Mouse (Mus musculus) neural tube, embryonic 14.5 days (tissue): ENCODE measurements around the gene Aes. TPM values are rescaled to one million over a fixed set of nuclear protein-coding genes. Genes with fewer than 3 reads are reported as not detected.

Source experiments
- ATAC-seq: fragments of 200-750 bp; cut with Nextera tagmentation; 2 replicates; pipeline ENCODE4 v1.8.0; 2017; ENCODE audit warnings: low read depth, mild to moderate bottlenecking, moderate TSS enrichment, moderate library complexity
- H3K27ac ChIP-seq: fragments of 300-500 bp; sonication (generic); 2 replicates; pipeline ENCODE4 v1.5.1; 2014; ENCODE audit warnings: low read depth, mild to moderate bottlenecking, control low read depth, low read length, moderate library complexity, mixed read lengths
- H3K27me3 ChIP-seq: fragments of 300-500 bp; sonication (generic); 2 replicates; pipeline ENCODE4 v1.6.1; 2014; ENCODE audit warnings: low read length; ENCODE audit not compliant: control insufficient read depth, insufficient read depth
- H3K36me3 ChIP-seq: fragments of 300-500 bp; sonication (generic); 2 replicates; pipeline ENCODE4 v1.6.1; 2014; ENCODE audit warnings: low read length, mixed read lengths; ENCODE audit not compliant: control insufficient read depth, insufficient read depth
- H3K4me1 ChIP-seq: fragments of 300-500 bp; sonication (generic); 2 replicates; pipeline ENCODE4 v1.6.1; 2014; ENCODE audit warnings: low read length; ENCODE audit not compliant: control insufficient read depth, insufficient read depth
- H3K4me2 ChIP-seq: fragments of 300-500 bp; sonication (generic); 2 replicates; pipeline ENCODE4 v1.6.1; 2014; ENCODE audit warnings: mild to moderate bottlenecking, low read depth, low read length, control low read depth
- H3K4me3 ChIP-seq: fragments of 300-500 bp; sonication (generic); 2 replicates; pipeline ENCODE4 v1.5.1; 2014; ENCODE audit warnings: low read depth, low read length, control low read depth, mixed read lengths
- H3K9ac ChIP-seq: fragments of 300-500 bp; sonication (generic); replicated peaks from 2 replicates; pipeline ENCODE4 v1.6.1; 2014; ENCODE audit warnings: low read depth, mild to moderate bottlenecking, control low read depth, low read length, mixed read lengths
- H3K9me3 ChIP-seq: fragments of 300-500 bp; sonication (generic); 2 replicates; pipeline ENCODE4 v1.6.1; 2016; ENCODE audit warnings: low read length; ENCODE audit not compliant: control insufficient read depth
- WGBS: fragments of 180-500 bp; shearing (Covaris S2); extraction: QIAGEN DNeasy Blood & Tissue Kit; methylation state at CpG from one replicate; pipeline ENCODE4 v1.1.7; 2014; 5-methylcytosine and 5-hydroxymethylcytosine counted together
- polyA plus RNA-seq: library from polyadenylated mRNA; unstranded; fragments of >200 nt; fragmentation: Nextera tagmentation; extraction: Ambion mirVana; gene quantifications from 2 replicates; pipeline ENCODE4 v1.2.1, GENCODE M21; 2014

Aes gene
- 347 and 599 TPM in 2 replicates for polyA plus RNA-seq

- H3K36me3 ChIP-seq, result no peaks in the 10 kb centered on the region
- peak within 1 kb of the TSS; percentile 99 for H3K9ac ChIP-seq
- peak within 1 kb of the TSS; percentile 97 for H3K4me2 ChIP-seq
- no peaks in the 10 kb centered on the region for H3K27me3 ChIP-seq
- ATAC-seq, result peak; percentile 62
- H3K4me1 ChIP-seq, result peaks cover 19% of the 10 kb centered on the region
- 0% methylated on average over 13 of the region's 53 CpGs for WGBS
- peak within 1 kb of the TSS; percentile 85 for H3K27ac ChIP-seq
- peak within 1 kb of the TSS; percentile 77 for H3K4me3 ChIP-seq
- H3K9me3 ChIP-seq, result no peaks in the 10 kb centered on the region
These were observed at the start of gene Aes for GRCm38 (mm10) chr10:81559163-81559626. TSS of gene Aes (plus strand) at chr10:81559488.

- no peak overlapping the region for H3K9ac ChIP-seq
- H3K9me3 ChIP-seq, result no peaks in the 10 kb centered on the region
- no peaks in the 10 kb centered on the region for H3K36me3 ChIP-seq
- 85% methylated on average over 14 of the region's 14 CpGs for WGBS
- H3K27me3 ChIP-seq, result peaks cover 2% of the 10 kb centered on the region; the same call in 1 of the 2 replicates
- H3K4me1 ChIP-seq, result no peaks in the 10 kb centered on the region
- no peak overlapping the region for H3K4me2 ChIP-seq
- no peak overlapping the region for H3K4me3 ChIP-seq
- ATAC-seq, result no peak
- no peak overlapping the region for H3K27ac ChIP-seq
These were observed 49.0 kb upstream of the Aes start for GRCm38 (mm10) chr10:81510246-81510810.

GRCm38 (mm10) chr10:81513798-81514197 lies 45.5 kb upstream of the Aes start:
- 87% methylated on average over 5 of the region's 5 CpGs for WGBS
- no peak for ATAC-seq
- Histone ChIP-seq H3K4me2 (no peak overlapping the region), H3K4me3 (no peak overlapping the region), H3K4me1 (no peaks in the 10 kb centered on the region), H3K36me3 (no peaks in the 10 kb centered on the region), H3K9me3 (no peaks in the 10 kb centered on the region), H3K27me3 (peaks cover 2% of the 10 kb centered on the region; the same call in 1 of the 2 replicates), H3K27ac (no peak overlapping the region), H3K9ac (no peak overlapping the region)

- WGBS, result 87% methylated on average over 8 of the region's 8 CpGs
- Histone ChIP-seq H3K4me3 (no peak overlapping the region), H3K4me2 (no peak overlapping the region), H3K4me1 (no peaks in the 10 kb centered on the region), H3K9ac (no peak overlapping the region), H3K27ac (no peak overlapping the region), H3K9me3 (no peaks in the 10 kb centered on the region), H3K27me3 (peaks cover 2% of the 10 kb centered on the region; the same call in 1 of the 2 replicates), H3K36me3 (no peaks in the 10 kb centered on the region)
- ATAC-seq, result no peak
These were observed 42.1 kb upstream of the Aes start for GRCm38 (mm10) chr10:81517227-81517626.

- ATAC-seq, result no peak
- H3K27me3 ChIP-seq, result no peaks in the 10 kb centered on the region
- H3K9ac ChIP-seq, result no peak overlapping the region
- H3K36me3 ChIP-seq, result no peaks in the 10 kb centered on the region
- WGBS, result 11% methylated on average over 4 of the region's 4 CpGs
- H3K9me3 ChIP-seq, result no peaks in the 10 kb centered on the region
- no peak overlapping the region for H3K4me2 ChIP-seq
- H3K4me1 ChIP-seq, result no peaks in the 10 kb centered on the region
- no peak overlapping the region for H3K27ac ChIP-seq
- no peak overlapping the region for H3K4me3 ChIP-seq
These were observed 40.7 kb upstream of the Aes start for GRCm38 (mm10) chr10:81518546-81518945.

- H3K36me3 ChIP-seq, result no peaks in the 10 kb centered on the region
- H3K27me3 ChIP-seq, result no peaks in the 10 kb centered on the region
- WGBS, result 87% methylated on average over 6 of the region's 6 CpGs
- no peak for ATAC-seq
- H3K27ac ChIP-seq, result no peak overlapping the region
- no peak overlapping the region for H3K4me3 ChIP-seq
- no peaks in the 10 kb centered on the region for H3K9me3 ChIP-seq
- H3K9ac ChIP-seq, result no peak overlapping the region
- no peak overlapping the region for H3K4me2 ChIP-seq
- H3K4me1 ChIP-seq, result no peaks in the 10 kb centered on the region
These were observed 39.9 kb upstream of the Aes start for GRCm38 (mm10) chr10:81519227-81519977.

- WGBS, result 76% methylated on average over 3 of the region's 3 CpGs
- no peaks in the 10 kb centered on the region for H3K9me3 ChIP-seq
- no peaks in the 10 kb centered on the region for H3K27me3 ChIP-seq
- H3K4me2 ChIP-seq, result no peak overlapping the region
- no peak overlapping the region for H3K4me3 ChIP-seq
- no peak overlapping the region for H3K27ac ChIP-seq
- H3K4me1 ChIP-seq, result no peaks in the 10 kb centered on the region
- no peak overlapping the region for H3K9ac ChIP-seq
- H3K36me3 ChIP-seq, result no peaks in the 10 kb centered on the region
- no peak for ATAC-seq
These were observed 39.3 kb upstream of the Aes start for GRCm38 (mm10) chr10:81519978-81520365.

GRCm38 (mm10) chr10:81523142-81523541 lies 36.1 kb upstream of the Aes start:
- Histone ChIP-seq H3K4me2 (no peak overlapping the region), H3K9me3 (no peaks in the 10 kb centered on the region), H3K27me3 (no peaks in the 10 kb centered on the region), H3K36me3 (no peaks in the 10 kb centered on the region), H3K4me3 (no peak overlapping the region), H3K27ac (no peak overlapping the region), H3K4me1 (no peaks in the 10 kb centered on the region), H3K9ac (no peak overlapping the region)
- 84% methylated on average over 6 of the region's 6 CpGs for WGBS
- no peak for ATAC-seq

GRCm38 (mm10) chr10:81523570-81523969 lies 35.7 kb upstream of the Aes start:
- Histone ChIP-seq H3K27ac (no peak overlapping the region), H3K36me3 (no peaks in the 10 kb centered on the region), H3K4me2 (no peak overlapping the region), H3K27me3 (no peaks in the 10 kb centered on the region), H3K4me1 (no peaks in the 10 kb centered on the region), H3K9ac (no peak overlapping the region), H3K4me3 (no peak overlapping the region), H3K9me3 (no peaks in the 10 kb centered on the region)
- 24% methylated on average over 19 of the region's 19 CpGs for WGBS
- ATAC-seq, result no peak
